Mouse (Mus musculus) heart, postnatal 14 days (tissue): ENCODE results near the gene Smtnl2. TPM values are rescaled to one million over a fixed set of nuclear protein-coding genes. Genes with fewer than 3 reads are reported as not detected.
"Not testable (repeated sequence)": the region's sequence is repeated elsewhere in the genome, so short reads cannot be mapped to it uniquely, and the experiment has no call there.

Experiments
- DNase-seq, 2 experiments: peaks; one replicate each; pipeline ENCODE4 v3.0.0; 2021 to 2022
- intact Hi-C: fragments of 180-260 bp; cut with DNase I; formaldehyde crosslinking; loops from one replicate; pipeline ENCODE4 v1.15.1; 2025
- long read RNA-seq, 2 experiments: library from polyadenylated mRNA; stranded (forward); transcript quantifications; one replicate each; pipeline ENCODE4 v2.0.0; 2021
- total RNA-seq, 2 experiments: library from RNA; stranded (reverse); gene quantifications; 2 replicates each; pipeline ENCODE4 v1.2.3; 2021

Gene Smtnl2
- total RNA-seq, result 10 to 100 TPM; 27.1 to 30.5 TPM
- long read RNA-seq, experiment 1, transcript Smtnl2-202 (8 exons, 3,572 nt), result major isoform, 12 of 19 reads
- long read RNA-seq, experiment 1, partial matches to known transcripts, result 4 of 19 reads
- long read RNA-seq, experiment 1, other reads (novel, unspliced or antisense), result 3 of 19 reads
- long read RNA-seq, experiment 2, transcript Smtnl2-202 (8 exons, 3,572 nt), result major isoform, 20 of 26 reads
- long read RNA-seq, experiment 2, partial matches to known transcripts, result 3 of 26 reads
- long read RNA-seq, experiment 2, other reads (novel, unspliced or antisense), result 3 of 26 reads

GRCm38 (mm10) chr11:72411093-72411921 lies at the start of gene Smtnl2:
Smtnl2 (minus strand) TSS chr11:72411713.
- intact Hi-C loops, result loop anchor here (2.0 kb wide), 1 partner anchor 13 kb away; no protein-coding TSS in a partner anchor
- DNase-seq, result peak; percentile 95 to 96

GRCm38 (mm10) chr11:72458502-72458901 lies 47.0 kb upstream of the Smtnl2 start:
- intact Hi-C loops, result loop anchor here (2.0 kb wide), 1 partner anchor 30 kb away; the partner anchor contains the start of gene Spns2
- no peak for DNase-seq

- peak; percentile 54 to 55 for DNase-seq
- intact Hi-C loops, result loop anchor here (2.0 kb wide), 1 partner anchor 31 kb away; the partner anchor contains the start of gene Spns2
Observed at GRCm38 (mm10) chr11:72457995-72458496, 46.5 kb upstream of the Smtnl2 start.

- intact Hi-C loops, result no loop called here
- DNase-seq, result no peak
Observed at GRCm38 (mm10) chr11:72455694-72456093, 44.2 kb upstream of the Smtnl2 start.

- intact Hi-C loops, result loop anchor here (5.0 kb wide), 1 partner anchor 109 kb away; no protein-coding TSS in a partner anchor
- DNase-seq, result no peak
Observed at GRCm38 (mm10) chr11:72453105-72453953, 41.8 kb upstream of the Smtnl2 start.

- DNase-seq, result no peak
- intact Hi-C loops, result loop anchor here (5.0 kb wide), 1 partner anchor 110 kb away; no protein-coding TSS in a partner anchor
Observed at GRCm38 (mm10) chr11:72452140-72452665, 40.7 kb upstream of the Smtnl2 start.

- DNase-seq, result no peak
- intact Hi-C loops, result loop anchor here (2.0 kb wide), 1 partner anchor 43 kb away; no protein-coding TSS in a partner anchor
Observed at GRCm38 (mm10) chr11:72447475-72447874, 36.0 kb upstream of the Smtnl2 start.

GRCm38 (mm10) chr11:72446311-72447105 lies 35.0 kb upstream of the Smtnl2 start:
- intact Hi-C loops, result loop anchor here (2.0 kb wide), 1 partner anchor 44 kb away; no protein-coding TSS in a partner anchor
- peak; percentile 48 to 50 for DNase-seq

GRCm38 (mm10) chr11:72440965-72441664 lies 29.6 kb upstream of the Smtnl2 start, which contains the start of gene Mybbp1a:
Mybbp1a (plus strand) TSS chr11:72441355.
- intact Hi-C loops, result no loop called here
- DNase-seq, result peak; percentile 98 to 99

- DNase-seq, intact Hi-C loops: not testable (repeated sequence)
Observed at GRCm38 (mm10) chr11:72440597-72440964, 29.1 kb upstream of the Smtnl2 start.

- no peak for DNase-seq
- intact Hi-C loops, result loop anchor here (5.0 kb wide), 1 partner anchor 274 kb away; no protein-coding TSS in a partner anchor
Observed at GRCm38 (mm10) chr11:72438411-72438810, 26.9 kb upstream of the Smtnl2 start.

GRCm38 (mm10) chr11:72436756-72437650 lies 25.5 kb upstream of the Smtnl2 start:
- DNase-seq, result no peak
- intact Hi-C loops, result loop anchor here (5.0 kb wide), 1 partner anchor 275 kb away; no protein-coding TSS in a partner anchor

GRCm38 (mm10) chr11:72436271-72436670 lies 24.8 kb upstream of the Smtnl2 start:
- peak; percentile 67 to 70 for DNase-seq

GRCm38 (mm10) chr11:72435694-72436045 lies 24.2 kb upstream of the Smtnl2 start:
- intact Hi-C loops, result loop anchor here (2.0 to 5.0 kb wide), 2 partner anchors 129 to 277 kb away; no protein-coding TSS in a partner anchor

More at GRCm38 (mm10) chr11:72436271-72436670, 24.8 kb upstream of the Smtnl2 start:
- intact Hi-C loops, result loop anchor here (5.0 kb wide), 1 partner anchor 276 kb away; no protein-coding TSS in a partner anchor

GRCm38 (mm10) chr11:72434963-72435693 lies 23.6 kb upstream of the Smtnl2 start, which contains the start of gene Ggt6:
Ggt6 (plus strand) TSS chr11:72435526.
- intact Hi-C loops, result loop anchor here (2.0 to 5.0 kb wide), 2 partner anchors 130 to 277 kb away; no protein-coding TSS in a partner anchor
- DNase-seq, result no peak

More at GRCm38 (mm10) chr11:72435694-72436045, 24.2 kb upstream of the Smtnl2 start:
- peak; percentile 35 to 62 for DNase-seq
